Mouse (Mus musculus) lung, adult 2 months (tissue): ENCODE data around the gene Tymp.

Source experiments
- CTCF ChIP-seq: fragments of 200-500 bp; IDR thresholded peaks from 2 replicates; pipeline ENCODE4 v1.5.1; 2011; ENCODE audit warnings: mild to moderate bottlenecking, low read length, control low read depth; ENCODE audit not compliant: insufficient read depth
- POLR2A ChIP-seq: fragments of 200-500 bp; IDR thresholded peaks from 2 replicates; pipeline ENCODE4 v1.6.1; 2011; ENCODE audit warnings: low read depth, mild to moderate bottlenecking, control low read depth, low read length, borderline replicate concordance; ENCODE audit errors: extremely low read depth

DNA sequence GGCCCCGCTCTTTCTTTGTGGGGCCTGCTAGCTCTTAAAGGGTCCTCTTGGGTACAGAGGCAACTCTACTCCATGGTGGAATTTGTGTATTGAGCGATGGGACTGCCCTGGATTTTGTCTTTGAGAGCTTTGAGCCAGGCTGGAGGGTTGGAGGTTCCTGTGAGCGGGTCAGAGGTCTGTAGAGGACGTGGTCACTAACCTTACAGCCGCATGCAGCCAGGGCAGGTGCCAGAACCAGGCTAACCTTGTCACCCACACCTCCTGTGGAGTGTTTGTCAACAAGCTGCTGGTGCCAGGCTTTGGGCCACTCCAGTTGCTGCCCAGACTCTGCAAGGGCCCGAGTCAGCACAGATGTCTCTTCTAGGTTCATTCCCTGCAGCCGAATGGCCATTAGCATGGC lies 799 bp downstream of the Tymp start:
- no peak for TF ChIP-seq CTCF
- TF ChIP-seq POLR2A = no peak
